Mouse (Mus musculus): ENCODE results near the gene Trnt1.

DNA sequence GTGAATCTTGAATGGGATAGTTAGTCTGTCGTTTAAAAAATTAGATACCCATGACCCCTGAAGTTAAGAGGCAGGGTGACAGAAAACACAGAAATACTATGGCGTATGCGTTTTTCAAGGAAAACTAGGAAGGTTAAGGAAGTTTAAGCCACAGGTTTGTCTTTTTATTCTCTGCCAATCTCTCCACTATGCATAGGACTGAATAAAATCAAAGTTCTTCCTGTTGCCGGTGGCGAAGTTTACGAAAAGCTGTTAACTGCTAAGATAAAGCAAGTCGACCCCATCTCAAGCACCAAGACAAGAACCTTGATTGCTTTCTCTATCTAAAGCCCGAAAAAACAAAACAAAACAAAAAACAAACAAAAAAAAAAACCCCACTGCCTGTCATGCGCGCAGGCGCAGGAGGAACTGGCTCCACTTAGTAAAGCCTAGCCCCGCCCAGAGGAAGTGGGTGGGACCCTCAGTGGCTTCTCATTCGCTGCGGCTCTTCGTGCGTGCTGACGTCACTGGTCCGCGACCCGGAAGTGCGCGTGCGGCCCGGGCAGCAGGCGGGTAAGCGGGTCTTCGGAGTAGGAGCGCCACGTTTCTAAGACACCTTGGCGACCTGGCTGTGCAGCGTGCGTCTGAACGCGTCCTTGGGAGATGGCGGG, at the start of gene Trnt1:
- TF ChIP-seq CTCF (IDR thresholded peaks at IDR 0.05; ENCODE audit: borderline replicate concordance, extremely low read depth, insufficient read depth, insufficient read length) = no peak
- peak; percentile 72; the same call in 1 of the 2 replicates for TF ChIP-seq POLR2A (IDR thresholded peaks at IDR 0.05; ENCODE audit: borderline replicate concordance, extremely low read depth, insufficient read depth, insufficient read length, poor library complexity, severe bottlenecking)
